Mouse (Mus musculus) embryonic facial prominence, embryonic 14.5 days (tissue): ENCODE results near the gene Prkrip1. TPM values are rescaled to one million over a fixed set of nuclear protein-coding genes. Genes with fewer than 3 reads are reported as not detected.

ENCODE experiments used
- ATAC-seq: fragments of 200-750 bp; cut with Nextera tagmentation; 2 replicates; pipeline ENCODE4 v1.8.0; 2017; ENCODE audit warnings: low read depth, moderate number of reproducible peaks, moderate TSS enrichment
- DNase-seq: peaks from one replicate; pipeline ENCODE4 v3.0.0-alpha.2; 2015; ENCODE audit warnings: low spot score
- H3K27ac ChIP-seq: fragments of 300-500 bp; sonication (generic); replicated peaks from 2 replicates; pipeline ENCODE4 v1.5.1; 2014; ENCODE audit warnings: low read depth, mild to moderate bottlenecking, low read length, moderate library complexity
- H3K27me3 ChIP-seq: fragments of 300-500 bp; sonication (generic); replicated peaks from 2 replicates; pipeline ENCODE4 v1.6.1; 2014; ENCODE audit warnings: low read length; ENCODE audit not compliant: control insufficient read depth, insufficient read depth
- H3K36me3 ChIP-seq: fragments of 300-500 bp; sonication (generic); 2 replicates; pipeline ENCODE4 v1.6.1; 2014; ENCODE audit warnings: low read length, mixed read lengths; ENCODE audit not compliant: control insufficient read depth, insufficient read depth
- H3K4me1 ChIP-seq: fragments of 300-500 bp; sonication (generic); 2 replicates; pipeline ENCODE4 v1.6.1; 2014; ENCODE audit warnings: antibody characterized with exemption, low read length; ENCODE audit not compliant: control insufficient read depth, insufficient read depth
- H3K4me2 ChIP-seq: fragments of 300-500 bp; sonication (generic); 2 replicates; pipeline ENCODE4 v1.6.1; 2014; ENCODE audit warnings: low read depth, mild to moderate bottlenecking, low read length, moderate library complexity, mixed read lengths
- H3K4me3 ChIP-seq: fragments of 300-500 bp; sonication (generic); 2 replicates; pipeline ENCODE4 v1.5.1; 2014; ENCODE audit warnings: low read depth, mild to moderate bottlenecking, low read length
- H3K9ac ChIP-seq: fragments of 300-500 bp; sonication (generic); 2 replicates; pipeline ENCODE4 v1.6.1; 2014; ENCODE audit warnings: low read depth, mild to moderate bottlenecking, low read length, moderate library complexity, mixed read lengths
- H3K9me3 ChIP-seq: fragments of 300-500 bp; sonication (generic); 2 replicates; pipeline ENCODE4 v1.6.1; 2016; ENCODE audit warnings: low read length; ENCODE audit not compliant: control insufficient read depth
- WGBS: fragments of 180-500 bp; shearing (Covaris S2); extraction: QIAGEN DNeasy Blood & Tissue Kit; methylation state at CpG from one replicate; pipeline ENCODE4 v1.1.7; 2014; 5-methylcytosine and 5-hydroxymethylcytosine counted together
- polyA plus RNA-seq: library from polyadenylated mRNA; unstranded; fragments of >200 nt; fragmentation: Nextera tagmentation; extraction: Ambion mirVana; gene quantifications from 2 replicates; pipeline ENCODE4 v1.2.1, GENCODE M21; 2014

The Prkrip1 gene
- polyA plus RNA-seq, 1 experiment from 2014 or later = 52.0 TPM

DNA sequence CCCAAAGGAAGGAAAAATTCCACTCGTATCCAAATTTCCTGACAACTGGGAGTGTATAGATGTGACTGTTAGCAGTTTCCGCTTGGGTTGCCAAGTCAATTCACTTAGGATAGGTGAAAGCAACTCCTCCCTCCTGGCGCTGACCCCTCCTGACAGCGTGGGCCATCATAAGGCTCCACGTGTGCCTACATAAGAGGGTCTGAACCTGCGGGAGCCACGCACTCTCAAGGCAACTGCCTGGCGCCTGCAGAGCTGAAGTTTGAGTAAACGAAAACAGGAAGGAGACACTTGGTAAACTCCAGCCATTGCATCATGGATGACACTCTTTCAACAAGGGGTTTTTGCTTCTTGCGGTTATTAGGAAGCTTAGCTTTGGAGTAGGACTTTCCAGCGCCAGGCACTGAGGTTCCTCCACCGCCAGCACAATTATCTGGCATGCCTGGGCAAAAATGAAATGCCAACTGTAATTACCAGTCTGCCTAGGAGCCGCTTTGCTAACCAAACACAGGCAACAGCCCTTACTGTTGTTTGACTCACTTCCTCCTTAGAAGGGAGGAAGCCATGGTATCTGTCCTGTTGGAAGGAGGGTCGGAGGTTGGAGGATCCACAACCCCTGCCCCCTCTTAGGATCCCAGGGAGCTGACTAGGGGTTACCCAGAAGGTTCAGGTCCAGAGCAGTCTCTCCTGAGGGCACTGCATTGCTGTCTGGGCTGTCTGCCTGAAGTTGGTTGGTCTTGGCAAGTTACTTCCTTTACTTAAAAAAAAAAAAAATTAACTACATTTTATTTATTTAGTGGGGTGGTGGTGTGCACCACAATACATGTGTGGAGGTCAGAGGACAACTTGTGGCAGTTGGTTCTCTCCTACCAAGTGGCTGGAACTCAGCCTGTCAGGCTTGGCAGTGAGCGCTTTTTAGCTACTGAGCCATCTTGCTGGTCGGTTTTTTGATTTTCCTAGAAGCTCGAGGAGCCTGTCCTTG lies 27.1 kb downstream of the Prkrip1 start:
- Histone ChIP-seq H3K4me3 (peak overlapping the region; percentile 59), H3K4me1 (peaks cover 7% of the 10 kb centered on the region), H3K9me3 (0 out of 2 replicates have a peak, but pooled peaks cover 6% of the 10 kb centered on the region), H3K36me3 (peaks cover 6% of the 10 kb centered on the region; the same call in 1 of the 2 replicates), H3K27ac (peak overlapping the region; percentile 42), H3K27me3 (no peaks in the 10 kb centered on the region), H3K4me2 (peak overlapping the region; percentile 98), H3K9ac (no peak overlapping the region; the same call in 1 of the 2 replicates)
- 28% methylated on average over 17 of the region's 17 CpGs for WGBS
- DNase-seq (peak; percentile 64), ATAC-seq (no peak)

DNA sequence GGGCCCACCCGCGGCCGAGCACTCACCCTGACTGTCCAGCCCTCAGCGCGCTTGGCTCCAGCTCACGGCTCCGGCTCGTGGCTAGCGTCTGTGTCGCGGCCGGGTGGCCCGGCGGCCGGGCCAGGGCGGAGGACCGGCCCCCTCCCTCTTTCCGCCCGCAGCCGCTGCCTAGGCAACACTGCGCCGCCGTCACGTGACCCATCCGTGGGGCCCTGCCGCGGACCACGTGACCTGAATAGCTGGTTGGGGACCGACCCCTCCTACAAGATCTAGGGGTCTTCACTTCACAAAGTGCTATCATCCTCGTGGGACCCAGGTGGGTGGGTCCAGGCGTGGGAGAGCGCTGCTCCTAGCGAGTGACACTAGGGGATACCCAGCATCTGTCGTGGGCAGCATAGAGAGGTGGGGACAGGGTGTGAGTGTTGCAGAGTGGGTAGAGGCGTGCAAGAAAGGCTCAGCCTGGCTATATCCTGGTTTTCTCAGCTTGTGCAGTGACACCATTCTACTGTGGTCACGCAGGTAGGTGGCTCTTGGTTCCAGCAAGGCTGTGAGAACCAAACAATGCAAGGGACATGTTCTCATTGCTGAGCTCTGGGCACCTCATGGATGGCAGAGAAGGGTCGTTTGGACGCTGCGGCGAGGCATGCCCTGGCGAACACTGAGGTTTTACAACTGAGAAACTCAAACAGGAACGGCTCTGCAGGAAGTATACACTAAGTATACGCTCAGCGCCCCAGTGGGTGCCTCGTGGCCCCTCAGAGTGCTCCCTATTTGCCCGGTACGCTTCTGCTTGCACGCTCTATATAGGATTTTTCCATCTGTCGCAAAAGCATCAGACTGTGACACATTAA lies 28.0 kb downstream of the Prkrip1 start, which contains the start of gene Orai2:
Gene Orai2, minus strand, starts transcription at position 202 of the 851 bp plus-strand sequence.
- peak; percentile 87 for DNase-seq
- peaks cover 7% of the 10 kb centered on the region; the same call in 1 of the 2 replicates for H3K36me3 ChIP-seq
- 0 out of 2 replicates have a peak, but pooled peaks cover 6% of the 10 kb centered on the region for H3K9me3 ChIP-seq
- peak within 1 kb of the TSS; percentile 59 for H3K4me3 ChIP-seq
- H3K4me2 ChIP-seq = peak within 1 kb of the TSS; percentile 98
- H3K27me3 ChIP-seq = no peaks in the 10 kb centered on the region
- ATAC-seq = peak; percentile 84
- 10% methylated on average over 22 of the region's 49 CpGs for WGBS
- peak within 1 kb of the TSS; percentile 42 for H3K27ac ChIP-seq
- H3K9ac ChIP-seq = peak within 1 kb of the TSS; percentile 73
- H3K4me1 ChIP-seq = peaks cover 7% of the 10 kb centered on the region

- peak overlapping the region; percentile 59 for H3K4me3 ChIP-seq
- DNase-seq = peak; percentile 29
- peak overlapping the region; percentile 42; the same call in 1 of the 2 replicates for H3K27ac ChIP-seq
- peaks cover 7% of the 10 kb centered on the region for H3K4me1 ChIP-seq
- H3K36me3 ChIP-seq = peaks cover 12% of the 10 kb centered on the region; the same call in 1 of the 2 replicates
- H3K4me2 ChIP-seq = peak overlapping the region; percentile 98
- H3K27me3 ChIP-seq = no peaks in the 10 kb centered on the region
- ATAC-seq = peak; percentile 22
- 0 out of 2 replicates have a peak, but pooled peaks cover 6% of the 10 kb centered on the region for H3K9me3 ChIP-seq
- H3K9ac ChIP-seq = peak overlapping the region; percentile 73
- 13% methylated on average over 15 of the region's 15 CpGs for WGBS
Observed at GRCm38 (mm10) chr5:136169626-136170511, 28.9 kb downstream of the Prkrip1 start.

DNA sequence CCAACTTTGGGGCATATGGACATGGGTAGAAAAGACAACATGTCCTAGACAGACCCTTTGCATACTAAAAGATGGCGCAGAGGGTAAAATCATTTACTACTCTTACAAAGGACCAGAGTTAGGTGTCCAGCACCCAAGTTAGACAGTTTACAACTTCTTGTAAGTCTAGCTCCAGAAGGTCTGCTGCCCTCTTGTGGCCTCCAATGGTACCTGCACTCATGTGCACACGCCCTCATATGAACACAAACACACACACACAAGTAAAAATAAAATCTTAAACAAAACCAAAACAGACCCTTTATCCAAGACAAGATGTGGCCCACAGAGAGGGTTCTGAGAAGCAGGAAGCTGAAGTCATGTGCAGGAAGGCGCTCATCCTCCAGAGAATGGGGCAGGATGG lies 30.7 kb downstream of the Prkrip1 start:
- ATAC-seq (no peak), DNase-seq (no peak)
- Histone ChIP-seq H3K36me3 (peaks cover 12% of the 10 kb centered on the region; the same call in 1 of the 2 replicates), H3K9ac (no peak overlapping the region), H3K4me1 (peaks cover 7% of the 10 kb centered on the region), H3K9me3 (0 out of 2 replicates have a peak, but pooled peaks cover 6% of the 10 kb centered on the region), H3K27me3 (no peaks in the 10 kb centered on the region), H3K4me3 (no peak overlapping the region), H3K4me2 (no peak overlapping the region), H3K27ac (no peak overlapping the region)
- whole genome bisulfite sequencing = 95% methylated on average over 3 of the region's 3 CpGs

GRCm38 (mm10) chr5:136167296-136167695 lies 31.5 kb downstream of the Prkrip1 start:
- Histone ChIP-seq H3K4me1 (peaks cover 7% of the 10 kb centered on the region), H3K36me3 (peaks cover 12% of the 10 kb centered on the region; the same call in 1 of the 2 replicates), H3K27me3 (no peaks in the 10 kb centered on the region), H3K4me3 (no peak overlapping the region), H3K9me3 (0 out of 2 replicates have a peak, but pooled peaks cover 6% of the 10 kb centered on the region), H3K4me2 (no peak overlapping the region), H3K9ac (no peak overlapping the region), H3K27ac (no peak overlapping the region)
- ATAC-seq (no peak), DNase-seq (no peak)
- WGBS = 86% methylated on average over 4 of the region's 4 CpGs

DNA sequence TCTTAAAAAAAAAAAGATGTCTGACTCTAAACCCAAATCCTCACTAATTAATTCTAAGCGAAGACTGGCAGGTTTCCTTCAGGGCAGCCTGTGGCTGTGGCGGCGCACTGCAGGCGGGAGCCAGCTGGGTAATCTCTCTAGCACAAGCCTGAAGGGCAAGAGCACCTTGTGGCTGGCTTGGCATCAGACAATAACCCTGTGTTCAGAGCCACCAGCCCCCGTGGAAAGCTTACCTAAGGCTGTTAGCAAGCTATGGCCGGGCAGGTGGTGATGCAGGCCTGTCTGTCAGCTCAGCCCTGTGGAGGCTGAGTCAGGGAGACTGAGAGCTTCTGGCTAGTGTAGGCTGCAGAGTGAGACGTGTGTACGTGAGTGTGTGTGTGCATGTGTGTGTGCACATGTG lies 33.5 kb downstream of the Prkrip1 start:
- Histone ChIP-seq H3K9me3 (0 out of 2 replicates have a peak, but pooled peaks cover 6% of the 10 kb centered on the region), H3K4me3 (no peak overlapping the region), H3K4me1 (no peaks in the 10 kb centered on the region), H3K4me2 (no peak overlapping the region), H3K27ac (no peak overlapping the region), H3K27me3 (no peaks in the 10 kb centered on the region), H3K36me3 (peaks cover 20% of the 10 kb centered on the region; the same call in 1 of the 2 replicates), H3K9ac (0 out of 2 replicates have a peak overlapping the region, but pooled peaks have one; percentile 19)
- WGBS = 83% methylated on average over 8 of the region's 8 CpGs
- no peak for ATAC-seq
- DNase-seq = no peak

DNA sequence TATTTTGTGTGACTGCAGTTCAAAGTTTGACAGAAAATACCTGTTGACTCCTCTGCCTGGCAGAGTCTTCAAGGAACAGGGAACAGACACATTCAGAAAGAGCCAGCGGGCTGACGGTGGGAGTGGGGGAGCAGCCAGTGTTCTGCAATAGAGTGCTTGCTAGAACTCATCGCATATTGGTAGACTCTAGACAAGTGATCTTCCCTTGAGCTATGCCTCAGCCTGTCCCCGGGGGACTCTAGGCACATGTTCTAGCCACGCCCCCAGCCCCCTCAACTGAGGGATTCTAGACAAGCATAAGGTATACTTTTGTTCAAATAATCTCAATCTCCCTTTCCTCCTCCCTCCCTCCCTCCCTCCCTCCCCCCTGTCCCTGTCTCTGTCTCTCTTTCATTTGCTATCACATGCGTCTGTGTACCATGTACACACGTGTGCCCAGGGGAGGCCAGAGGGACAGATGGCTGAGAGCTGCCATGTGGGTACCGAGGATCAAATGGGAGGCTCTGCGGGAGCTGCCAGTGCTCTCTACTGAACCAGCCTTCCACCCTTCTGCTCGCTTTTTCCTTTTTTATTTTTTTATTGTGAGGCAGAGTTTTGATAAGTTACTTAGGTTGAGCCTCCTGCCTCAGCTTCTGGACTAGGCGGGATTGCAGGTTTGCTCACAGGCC lies 34.8 kb downstream of the Prkrip1 start:
- Histone ChIP-seq H3K27ac (no peak overlapping the region), H3K4me2 (no peak overlapping the region), H3K4me3 (no peak overlapping the region), H3K4me1 (no peaks in the 10 kb centered on the region), H3K27me3 (no peaks in the 10 kb centered on the region), H3K9ac (no peak overlapping the region), H3K9me3 (0 out of 2 replicates have a peak, but pooled peaks cover 6% of the 10 kb centered on the region), H3K36me3 (peaks cover 20% of the 10 kb centered on the region; the same call in 1 of the 2 replicates)
- ATAC-seq (peak; percentile 48), DNase-seq (no peak)
- WGBS = 85% methylated on average over 11 of the region's 11 CpGs
